Mouse (Mus musculus) liver, embryonic 14.5 days (tissue): Measurements from ENCODE around the gene Msi1.

Experiments
- CTCF ChIP-seq: IDR thresholded peaks from 2 replicates; pipeline ENCODE4 v1.5.1; 2016; ENCODE audit warnings: antibody characterized with exemption, low read depth, control low read depth
- EP300 ChIP-seq: IDR thresholded peaks from 2 replicates; pipeline ENCODE4 v1.6.1; 2016; ENCODE audit warnings: antibody characterized with exemption, low read depth

DNA sequence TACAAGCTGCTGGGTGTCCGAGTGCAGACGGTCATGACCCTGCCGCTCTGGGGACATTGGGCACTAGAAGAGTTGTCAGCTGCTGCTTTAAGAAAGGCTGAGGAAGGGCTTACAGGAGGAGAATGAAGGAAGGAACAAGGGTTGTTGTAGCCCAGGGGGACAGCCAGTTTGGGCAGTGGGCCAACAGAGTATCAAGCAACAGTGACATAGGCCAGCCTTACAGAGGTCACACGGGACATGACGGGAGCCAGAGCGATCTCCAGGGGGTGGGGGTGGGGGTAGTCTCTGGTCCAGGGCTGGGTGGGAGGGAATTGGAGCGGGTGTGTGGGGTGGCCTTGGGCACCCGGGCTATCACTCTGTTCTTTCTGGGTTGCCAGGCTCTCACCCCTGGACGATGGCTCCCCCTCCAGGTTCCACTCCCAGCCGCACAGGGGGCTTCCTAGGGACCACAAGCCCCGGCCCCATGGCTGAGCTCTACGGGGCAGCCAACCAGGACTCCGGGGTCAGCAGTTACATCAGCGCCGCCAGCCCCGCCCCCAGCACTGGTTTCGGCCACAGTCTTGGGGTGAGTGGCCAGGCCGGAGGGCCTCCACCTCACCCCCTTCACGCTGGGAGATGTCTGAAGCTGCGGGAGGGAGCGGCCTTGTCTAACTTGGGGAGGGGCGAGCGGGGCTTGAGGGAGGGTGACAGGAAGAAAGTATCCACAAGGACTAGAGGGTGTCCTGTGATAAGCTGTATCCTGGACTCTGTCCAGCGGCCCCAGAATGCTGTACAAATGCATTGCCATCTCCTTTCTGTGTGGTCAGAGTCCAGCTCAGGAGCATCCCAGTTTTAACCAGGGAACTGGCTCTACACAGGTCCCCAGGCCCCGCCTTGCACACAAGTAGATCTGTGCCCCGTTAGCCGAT lies 21.3 kb downstream of the Msi1 start:
- TF ChIP-seq CTCF (no peak), EP300 (no peak)
